Mouse (Mus musculus): ENCODE measurements around the gene Drc3. TPM values are rescaled to one million over a fixed set of nuclear protein-coding genes. Genes with fewer than 3 reads are reported as not detected.
A peak's percentile ranks its signal among the peaks of the same experiment; 100 is the strongest.
"Not testable (repeated sequence)": the region's sequence is repeated elsewhere in the genome, so short reads cannot be mapped to it uniquely, and the experiment has no call there.

Gene Drc3
- total RNA-seq, 4 experiments from 2014 or later, result 2.3 to 3.4 (median 2.7) TPM

GRCm38 (mm10) chr11:60391346-60391745 lies 38.2 kb downstream of the Drc3 start:
- no peak for DNase-seq (ENCODE audit: low spot score)

- DNase-seq (ENCODE audit: low spot score), result no peak
Measured at GRCm38 (mm10) chr11:60396546-60396945, 43.4 kb downstream of the Drc3 start.

- DNase-seq (ENCODE audit: low spot score), result no peak
Measured at GRCm38 (mm10) chr11:60397172-60397571, 44.0 kb downstream of the Drc3 start.

- no peak for DNase-seq (ENCODE audit: low spot score)
Measured at GRCm38 (mm10) chr11:60406606-60407005, 53.5 kb downstream of the Drc3 start.

GRCm38 (mm10) chr11:60412173-60412572 lies 59.0 kb downstream of the Drc3 start:
- peak; percentile 76 for DNase-seq (ENCODE audit: low spot score)

GRCm38 (mm10) chr11:60412921-60413320 lies 59.8 kb downstream of the Drc3 start:
- no peak for DNase-seq (ENCODE audit: low spot score)

- DNase-seq (ENCODE audit: low spot score), result no peak
Measured at GRCm38 (mm10) chr11:60416590-60416962, 63.4 kb downstream of the Drc3 start.

GRCm38 (mm10) chr11:60416963-60417716 lies 64.0 kb downstream of the Drc3 start, which contains the start of gene Gid4:
Gene Gid4, plus strand, starts transcription at chr11:60417145.
- peak; percentile 98 for DNase-seq (ENCODE audit: low spot score)

GRCm38 (mm10) chr11:60417717-60418472 lies 64.8 kb downstream of the Drc3 start, which contains the start of gene Atpaf2:
Gene Atpaf2, minus strand, starts transcription at chr11:60418457.
- peak; percentile 7 for DNase-seq (ENCODE audit: low spot score)

- no peak for DNase-seq (ENCODE audit: low spot score)
Measured at GRCm38 (mm10) chr11:60418473-60418803, 65.3 kb downstream of the Drc3 start.

- no peak for DNase-seq (ENCODE audit: low spot score)
Measured at GRCm38 (mm10) chr11:60422046-60422668, 69.0 kb downstream of the Drc3 start.

GRCm38 (mm10) chr11:60423006-60423405 lies 69.9 kb downstream of the Drc3 start:
- no peak for DNase-seq (ENCODE audit: low spot score)

GRCm38 (mm10) chr11:60426417-60426816 lies 73.3 kb downstream of the Drc3 start:
- DNase-seq (ENCODE audit: low spot score), result no peak

GRCm38 (mm10) chr11:60427628-60428027 lies 74.5 kb downstream of the Drc3 start:
- no peak for DNase-seq (ENCODE audit: low spot score)

GRCm38 (mm10) chr11:60433501-60433900 lies 80.4 kb downstream of the Drc3 start:
- DNase-seq (ENCODE audit: low spot score), result no peak

- no peak for DNase-seq (ENCODE audit: low spot score)
Measured at GRCm38 (mm10) chr11:60435133-60435532, 82.0 kb downstream of the Drc3 start.

- DNase-seq (ENCODE audit: low spot score), result no peak
Measured at GRCm38 (mm10) chr11:60436618-60437017, 83.5 kb downstream of the Drc3 start.

- not testable (repeated sequence) for DNase-seq (ENCODE audit: low spot score)
Measured at GRCm38 (mm10) chr11:60439621-60440020, 86.5 kb downstream of the Drc3 start.

GRCm38 (mm10) chr11:60440176-60440575 lies 87.0 kb downstream of the Drc3 start:
- DNase-seq (ENCODE audit: low spot score), result no peak

- DNase-seq (ENCODE audit: low spot score), result no peak
Measured at GRCm38 (mm10) chr11:60442896-60443295, 89.8 kb downstream of the Drc3 start.
